Mouse (Mus musculus) midbrain, embryonic 13.5 days (tissue): ENCODE measurements around the gene Gm266. TPM values are rescaled to one million over a fixed set of nuclear protein-coding genes. Genes with fewer than 3 reads are reported as not detected.

ENCODE experiments used
- ATAC-seq: fragments of 200-750 bp; cut with Nextera tagmentation; 2 replicates; pipeline ENCODE4 v1.8.0; 2017; ENCODE audit warnings: mild to moderate bottlenecking, moderate TSS enrichment, moderate library complexity
- H3K27ac ChIP-seq: fragments of 300-500 bp; sonication (generic); 2 replicates; pipeline ENCODE4 v1.5.1; 2015; ENCODE audit warnings: inconsistent platforms, mild to moderate bottlenecking, moderate library complexity
- H3K27me3 ChIP-seq: fragments of 300-500 bp; sonication (generic); 2 replicates; pipeline ENCODE4 v1.6.1; 2015; ENCODE audit warnings: mild to moderate bottlenecking, inconsistent platforms
- H3K36me3 ChIP-seq: fragments of 300-500 bp; sonication (generic); 2 replicates; pipeline ENCODE4 v1.6.1; 2015; ENCODE audit warnings: mild to moderate bottlenecking, inconsistent platforms
- H3K4me1 ChIP-seq: fragments of 300-500 bp; sonication (generic); replicated peaks from 2 replicates; pipeline ENCODE4 v1.6.1; 2015; ENCODE audit warnings: inconsistent platforms
- H3K4me2 ChIP-seq: fragments of 300-500 bp; sonication (generic); replicated peaks from 2 replicates; pipeline ENCODE4 v1.6.1; 2015; ENCODE audit warnings: moderate library complexity, mild to moderate bottlenecking, inconsistent platforms
- H3K4me3 ChIP-seq: fragments of 300-500 bp; sonication (generic); replicated peaks from 2 replicates; pipeline ENCODE4 v1.5.1; 2015; ENCODE audit warnings: mild to moderate bottlenecking, inconsistent platforms
- H3K9ac ChIP-seq: fragments of 300-500 bp; sonication (generic); replicated peaks from 2 replicates; pipeline ENCODE4 v1.6.1; 2015; ENCODE audit warnings: mild to moderate bottlenecking, inconsistent platforms
- H3K9me3 ChIP-seq: fragments of 300-500 bp; sonication (generic); 2 replicates; pipeline ENCODE4 v1.6.1; 2016; ENCODE audit warnings: mild to moderate bottlenecking, inconsistent platforms
- WGBS: fragments of 180-500 bp; shearing (Covaris S2); methylation state at CpG from one replicate; pipeline ENCODE4 v1.1.7; 2015; 5-methylcytosine and 5-hydroxymethylcytosine counted together
- polyA plus RNA-seq: library from polyadenylated mRNA; unstranded; fragments of >200 nt; fragmentation: Nextera tagmentation; extraction: Ambion mirVana; gene quantifications from 2 replicates; pipeline ENCODE4 v1.2.1, GENCODE M21; 2015

Gm266 gene
- polyA plus RNA-seq, 1 experiment from 2014 or later, result 0.81 TPM

DNA sequence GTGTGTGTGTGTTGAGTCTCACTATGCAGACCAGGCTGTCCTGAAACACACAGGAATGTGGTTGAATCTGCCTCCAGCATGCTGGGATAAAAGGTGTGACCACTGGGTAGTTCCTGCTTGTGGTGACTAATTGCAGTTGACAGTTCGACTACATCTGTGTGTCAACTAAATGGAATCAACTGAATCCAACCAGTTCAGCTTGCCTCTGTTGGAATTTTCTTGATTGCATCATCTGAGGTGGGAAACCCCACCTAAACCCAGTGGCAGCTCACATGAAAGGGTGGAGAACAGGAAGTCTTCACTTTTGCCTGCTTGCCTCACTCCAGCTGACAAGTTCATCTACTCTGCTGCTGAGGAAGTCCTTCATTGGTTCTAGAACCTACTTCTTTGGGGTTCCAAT lies 14.5 kb downstream of the Gm266 start:
- 64% methylated on average over 1 of the region's 1 CpGs for WGBS
- Histone ChIP-seq H3K27me3 (peaks cover 4% of the 10 kb centered on the region; the same call in 1 of the 2 replicates), H3K4me3 (no peak overlapping the region), H3K9ac (no peak overlapping the region), H3K36me3 (no peaks in the 10 kb centered on the region), H3K27ac (no peak overlapping the region), H3K4me1 (no peaks in the 10 kb centered on the region), H3K9me3 (no peaks in the 10 kb centered on the region), H3K4me2 (no peak overlapping the region)
- ATAC-seq, result no peak

DNA sequence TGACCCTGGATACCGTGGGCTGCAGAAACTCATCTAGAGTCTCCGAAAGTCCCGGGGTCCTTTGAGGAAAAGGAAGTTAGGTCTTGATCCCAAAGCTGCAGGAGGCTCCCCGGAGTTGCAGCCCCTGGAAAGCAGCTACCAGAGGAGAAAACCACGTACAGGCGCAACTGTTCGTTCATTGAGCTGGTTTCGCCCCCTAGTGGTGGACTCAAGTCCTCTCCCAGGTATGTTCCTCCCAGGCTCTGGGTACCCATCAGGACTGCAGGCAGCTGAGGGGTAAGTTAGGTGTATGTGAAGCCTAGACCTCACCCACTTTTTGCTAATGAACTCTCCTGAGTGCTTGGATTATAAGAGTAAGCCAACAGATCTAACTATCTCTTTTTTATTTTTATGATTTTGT lies 16.1 kb downstream of the Gm266 start:
- Histone ChIP-seq H3K4me2 (no peak overlapping the region), H3K9ac (no peak overlapping the region), H3K4me1 (no peaks in the 10 kb centered on the region), H3K4me3 (no peak overlapping the region), H3K36me3 (no peaks in the 10 kb centered on the region), H3K9me3 (no peaks in the 10 kb centered on the region), H3K27ac (no peak overlapping the region), H3K27me3 (peaks cover 4% of the 10 kb centered on the region; the same call in 1 of the 2 replicates)
- 11% methylated on average over 8 of the region's 8 CpGs for WGBS
- 0 out of 2 replicates have a peak, but pooled peaks have one; percentile 60 for ATAC-seq

DNA sequence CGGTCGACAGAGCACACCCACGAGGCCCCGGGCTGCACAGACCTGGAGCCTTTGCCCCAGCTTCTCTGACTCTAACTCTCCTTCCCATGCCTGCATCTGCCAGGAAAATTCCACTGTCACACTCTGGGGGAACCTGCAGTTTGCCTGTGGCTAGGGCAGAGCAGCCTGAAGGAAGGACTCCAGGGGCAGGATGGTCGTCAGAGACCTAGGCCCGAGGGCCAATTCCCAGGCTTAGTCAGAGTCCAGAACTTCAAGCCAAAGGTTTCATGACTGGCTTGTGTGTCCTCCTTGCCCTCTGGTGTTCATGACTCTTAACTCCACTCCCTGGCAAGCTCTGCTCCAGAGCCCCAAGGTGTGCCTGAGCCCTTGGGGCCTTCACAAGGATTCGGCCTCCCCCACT lies 17.4 kb downstream of the Gm266 start:
- no peaks in the 10 kb centered on the region for H3K9me3 ChIP-seq
- ATAC-seq, result no peak
- H3K9ac ChIP-seq, result no peak overlapping the region
- no peaks in the 10 kb centered on the region for H3K36me3 ChIP-seq
- WGBS, result 63% methylated on average over 7 of the region's 7 CpGs
- no peak overlapping the region for H3K4me2 ChIP-seq
- H3K4me1 ChIP-seq, result no peaks in the 10 kb centered on the region
- no peak overlapping the region for H3K4me3 ChIP-seq
- peaks cover 4% of the 10 kb centered on the region; the same call in 1 of the 2 replicates for H3K27me3 ChIP-seq
- H3K27ac ChIP-seq, result no peak overlapping the region

DNA sequence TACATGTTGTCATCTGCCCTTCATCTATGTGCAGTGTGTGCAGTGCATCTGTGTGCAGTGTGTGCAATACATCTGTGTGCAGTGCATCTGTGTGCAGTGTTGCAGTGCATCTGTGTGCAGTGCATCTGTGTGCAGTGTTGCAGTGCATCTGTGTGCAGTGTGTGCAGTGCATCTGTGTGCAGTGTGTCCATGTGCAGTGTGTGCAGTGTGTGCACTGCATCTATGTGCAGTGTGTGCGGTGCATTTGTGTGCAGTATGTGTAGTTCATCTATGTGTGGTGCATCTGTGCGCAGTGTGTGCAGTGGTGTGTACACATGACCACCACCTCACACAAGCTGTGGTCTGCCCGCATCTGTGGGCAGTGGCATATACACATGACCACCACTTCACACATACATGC lies 19.3 kb downstream of the Gm266 start:
- Histone ChIP-seq H3K27me3 (peaks cover 8% of the 10 kb centered on the region; the same call in 1 of the 2 replicates), H3K9me3 (no peaks in the 10 kb centered on the region), H3K4me3 (no peak overlapping the region), H3K36me3 (no peaks in the 10 kb centered on the region), H3K4me2 (no peak overlapping the region), H3K27ac (no peak overlapping the region), H3K9ac (no peak overlapping the region), H3K4me1 (no peaks in the 10 kb centered on the region)
- WGBS, result 95% methylated on average over 3 of the region's 3 CpGs
- ATAC-seq, result no peak

DNA sequence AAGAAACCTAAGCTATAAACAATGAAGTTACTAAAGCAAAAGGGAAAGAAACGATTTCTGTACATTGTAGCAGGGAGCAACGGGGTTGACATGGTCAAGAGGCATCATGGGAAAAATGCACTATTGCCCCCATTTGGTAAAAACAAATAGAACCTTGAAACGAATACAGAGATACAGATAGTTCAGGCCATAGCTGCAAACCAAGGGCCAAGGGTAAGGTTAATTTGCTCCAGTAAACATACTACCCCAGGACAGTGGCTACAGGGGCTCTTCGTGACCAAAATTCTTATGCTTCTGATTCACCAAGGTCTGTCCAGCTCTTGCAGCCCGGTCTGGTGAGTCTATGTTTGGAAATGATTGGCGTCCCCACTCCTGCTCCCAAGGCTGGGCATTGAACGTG lies 22.1 kb downstream of the Gm266 start:
- Histone ChIP-seq H3K4me1 (no peaks in the 10 kb centered on the region), H3K9ac (no peak overlapping the region), H3K4me2 (no peak overlapping the region), H3K27ac (no peak overlapping the region), H3K27me3 (peaks cover 14% of the 10 kb centered on the region; the same call in 1 of the 2 replicates), H3K4me3 (no peak overlapping the region), H3K9me3 (no peaks in the 10 kb centered on the region), H3K36me3 (no peaks in the 10 kb centered on the region)
- no peak for ATAC-seq
- 87% methylated on average over 7 of the region's 7 CpGs for WGBS

DNA sequence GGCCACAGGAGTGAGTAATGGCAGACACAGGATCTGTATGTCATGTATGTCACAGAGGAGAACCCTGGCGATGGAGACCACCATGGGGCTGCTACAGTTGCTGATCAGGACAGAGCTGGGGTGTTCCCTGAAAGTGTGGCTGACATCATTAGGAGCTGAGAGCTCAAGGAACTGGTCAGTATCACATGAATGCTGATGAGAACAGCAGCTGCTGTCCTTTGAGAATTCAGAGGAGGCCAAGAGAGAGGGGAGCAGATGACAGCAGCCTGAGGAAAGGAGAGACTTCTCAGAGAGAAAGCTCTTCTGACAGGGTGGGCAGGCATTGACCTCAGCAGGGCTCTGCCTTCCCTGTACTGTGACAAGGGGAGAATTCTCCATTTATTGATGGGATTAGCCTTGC lies 27.9 kb downstream of the Gm266 start:
- peaks cover 51% of the 10 kb centered on the region; the same call in 1 of the 2 replicates for H3K27me3 ChIP-seq
- 83% methylated on average over 1 of the region's 1 CpGs for WGBS
- ATAC-seq, result no peak
- no peak overlapping the region for H3K27ac ChIP-seq
- no peak overlapping the region for H3K4me2 ChIP-seq
- no peaks in the 10 kb centered on the region for H3K4me1 ChIP-seq
- H3K36me3 ChIP-seq, result no peaks in the 10 kb centered on the region
- H3K9me3 ChIP-seq, result no peaks in the 10 kb centered on the region
- H3K4me3 ChIP-seq, result no peak overlapping the region
- H3K9ac ChIP-seq, result no peak overlapping the region

DNA sequence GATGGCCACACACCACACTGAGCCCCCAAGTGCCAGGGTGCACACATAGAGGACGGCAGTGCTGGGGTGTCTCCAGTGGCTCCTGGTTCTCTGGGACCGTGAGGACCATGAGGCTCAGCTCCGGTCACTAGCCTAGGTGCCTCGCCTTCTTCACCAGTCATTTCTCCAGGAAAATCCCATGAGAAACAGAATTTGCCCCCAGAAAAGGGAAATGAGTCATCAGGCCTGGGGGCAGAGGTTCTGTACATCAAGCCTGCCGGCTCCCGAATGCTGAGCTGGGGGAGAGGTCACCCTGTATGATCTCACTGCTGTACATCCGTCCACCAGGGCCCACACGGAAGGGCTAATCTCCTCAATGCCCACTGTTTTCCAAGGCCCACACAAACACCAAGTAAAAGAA lies 29.8 kb downstream of the Gm266 start:
- no peak for ATAC-seq
- 59% methylated on average over 8 of the region's 8 CpGs for WGBS
- Histone ChIP-seq H3K4me3 (no peak overlapping the region), H3K27me3 (peaks cover 66% of the 10 kb centered on the region), H3K4me1 (no peaks in the 10 kb centered on the region), H3K27ac (no peak overlapping the region), H3K9ac (no peak overlapping the region), H3K36me3 (no peaks in the 10 kb centered on the region), H3K4me2 (no peak overlapping the region), H3K9me3 (no peaks in the 10 kb centered on the region)

DNA sequence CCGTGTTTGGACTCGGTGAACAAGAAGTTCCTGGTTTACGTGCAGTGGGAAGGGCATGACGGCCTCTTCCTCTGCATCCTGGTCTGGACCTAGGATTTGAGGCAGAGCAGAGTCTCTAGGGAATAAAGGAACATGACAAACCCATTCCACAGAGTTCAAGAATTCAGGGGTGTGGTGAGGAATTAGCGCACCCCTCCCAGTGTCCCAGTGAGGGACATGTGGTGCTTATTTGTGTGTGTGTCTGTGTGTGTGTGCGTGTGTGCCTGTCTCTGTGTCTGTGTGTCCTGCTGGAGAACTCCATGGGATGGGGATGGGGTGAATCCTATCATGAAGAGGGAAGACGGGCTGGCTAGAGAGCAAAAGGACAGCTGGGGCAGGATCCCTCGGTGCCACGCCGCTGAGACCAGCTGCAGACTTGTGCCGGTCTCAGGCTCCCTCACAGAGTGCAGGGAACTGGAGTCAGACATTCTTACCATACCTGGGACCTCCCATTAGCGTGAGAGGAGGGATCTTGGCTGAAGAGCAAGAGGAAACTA lies 30.2 kb downstream of the Gm266 start:
- Histone ChIP-seq H3K27me3 (peaks cover 71% of the 10 kb centered on the region), H3K9ac (no peak overlapping the region), H3K4me3 (no peak overlapping the region), H3K4me2 (no peak overlapping the region), H3K4me1 (no peaks in the 10 kb centered on the region), H3K27ac (no peak overlapping the region), H3K9me3 (no peaks in the 10 kb centered on the region), H3K36me3 (no peaks in the 10 kb centered on the region)
- 75% methylated on average over 12 of the region's 12 CpGs for WGBS
- no peak for ATAC-seq

DNA sequence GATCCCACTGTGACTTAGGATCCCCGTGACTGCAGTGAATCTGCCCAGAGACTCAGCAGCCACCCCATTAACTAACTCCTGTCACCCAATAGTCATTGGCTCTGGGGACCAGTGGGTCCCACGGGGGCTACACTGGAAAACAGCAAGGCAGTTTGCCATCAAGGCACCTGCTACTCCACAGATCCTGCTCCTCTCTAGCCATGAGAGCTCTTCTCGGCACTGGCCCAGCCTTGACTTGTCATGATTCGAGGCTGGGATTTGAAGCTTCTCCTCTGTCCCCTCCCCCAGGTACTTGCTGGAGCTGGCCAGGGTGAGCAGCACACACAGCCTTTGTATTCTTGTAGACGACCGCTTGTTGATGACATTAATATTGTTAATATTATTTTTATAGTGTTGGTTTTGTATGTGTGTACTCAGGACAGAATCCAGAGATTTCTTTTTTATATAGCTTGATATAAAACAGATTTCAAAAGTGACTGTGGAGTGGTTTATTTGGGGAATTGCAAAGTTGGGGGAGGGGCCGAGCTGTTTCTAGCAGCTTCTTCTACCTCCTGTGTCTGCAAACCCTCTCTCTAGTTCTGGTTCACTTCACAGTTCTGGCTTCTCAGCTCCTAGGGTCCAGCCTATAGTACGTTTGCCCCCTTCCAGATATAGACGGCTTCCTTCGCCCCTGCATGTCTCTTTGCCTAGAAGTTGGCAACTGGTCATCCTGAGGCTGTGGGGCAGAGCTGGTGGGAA lies 30.9 kb downstream of the Gm266 start:
- Histone ChIP-seq H3K36me3 (no peaks in the 10 kb centered on the region), H3K27me3 (peaks cover 77% of the 10 kb centered on the region)

DNA sequence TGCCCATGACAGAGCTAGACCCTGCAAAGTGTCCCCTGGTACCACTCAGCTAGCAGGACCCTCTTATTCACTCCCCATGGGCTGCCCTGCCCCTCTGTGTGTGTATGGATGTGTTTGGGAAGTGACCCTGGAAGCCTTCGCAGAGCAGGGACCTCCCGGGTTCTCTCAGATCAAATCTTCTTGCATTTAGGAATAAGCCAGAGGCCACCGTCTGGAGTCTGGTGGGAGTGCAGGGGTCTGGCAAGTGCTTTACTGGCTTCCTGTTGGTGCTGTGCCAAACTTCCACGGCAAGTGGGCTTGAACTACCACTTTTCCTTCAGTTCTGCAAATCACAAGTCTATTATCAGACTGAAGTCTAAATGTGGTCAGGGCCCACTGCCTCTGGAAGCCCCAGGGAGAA lies 31.6 kb downstream of the Gm266 start:
- H3K27me3 ChIP-seq, result peaks cover 79% of the 10 kb centered on the region
- no peaks in the 10 kb centered on the region for H3K36me3 ChIP-seq
- H3K4me2 ChIP-seq, result no peak overlapping the region
- H3K9ac ChIP-seq, result no peak overlapping the region
- H3K9me3 ChIP-seq, result no peaks in the 10 kb centered on the region
- ATAC-seq, result no peak
- H3K27ac ChIP-seq, result no peak overlapping the region
- 0 out of 2 replicates have a peak, but pooled peaks cover 3% of the 10 kb centered on the region for H3K4me1 ChIP-seq
- no peak overlapping the region for H3K4me3 ChIP-seq
- 29% methylated on average over 4 of the region's 4 CpGs for WGBS

More for the DNA sequence above, 30.9 kb downstream of the Gm266 start:
- H3K27ac ChIP-seq, result no peak overlapping the region
- H3K9me3 ChIP-seq, result no peaks in the 10 kb centered on the region
- H3K4me3 ChIP-seq, result no peak overlapping the region
- H3K4me1 ChIP-seq, result 0 out of 2 replicates have a peak, but pooled peaks cover 2% of the 10 kb centered on the region
- no peak for ATAC-seq
- no peak overlapping the region for H3K9ac ChIP-seq
- no peak overlapping the region for H3K4me2 ChIP-seq
- WGBS, result 70% methylated on average over 10 of the region's 10 CpGs

DNA sequence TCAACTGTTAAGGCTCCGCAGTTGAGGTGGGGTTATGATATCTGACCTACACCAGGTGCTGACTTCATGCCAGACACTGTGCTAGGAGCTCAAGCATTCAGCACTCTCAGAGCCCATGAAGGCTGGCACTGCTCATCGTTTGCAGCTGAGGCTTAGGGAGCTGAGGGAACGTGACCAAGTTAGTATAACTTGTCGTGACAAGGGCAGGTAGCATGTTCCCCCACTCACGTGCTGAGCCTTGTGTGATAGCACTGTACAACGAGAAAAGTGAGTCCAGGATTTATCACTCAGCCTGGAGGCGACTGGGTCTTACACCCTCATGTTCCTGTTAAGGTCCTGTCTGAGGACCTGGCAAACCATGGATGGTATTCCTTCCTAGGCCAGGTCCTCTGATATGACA lies 34.1 kb downstream of the Gm266 start:
- Histone ChIP-seq H3K27ac (no peak overlapping the region), H3K27me3 (peaks cover 86% of the 10 kb centered on the region), H3K9me3 (no peaks in the 10 kb centered on the region), H3K4me3 (no peak overlapping the region), H3K4me2 (no peak overlapping the region), H3K36me3 (no peaks in the 10 kb centered on the region), H3K4me1 (0 out of 2 replicates have a peak, but pooled peaks cover 3% of the 10 kb centered on the region), H3K9ac (no peak overlapping the region)
- ATAC-seq, result no peak
- 84% methylated on average over 7 of the region's 7 CpGs for WGBS

DNA sequence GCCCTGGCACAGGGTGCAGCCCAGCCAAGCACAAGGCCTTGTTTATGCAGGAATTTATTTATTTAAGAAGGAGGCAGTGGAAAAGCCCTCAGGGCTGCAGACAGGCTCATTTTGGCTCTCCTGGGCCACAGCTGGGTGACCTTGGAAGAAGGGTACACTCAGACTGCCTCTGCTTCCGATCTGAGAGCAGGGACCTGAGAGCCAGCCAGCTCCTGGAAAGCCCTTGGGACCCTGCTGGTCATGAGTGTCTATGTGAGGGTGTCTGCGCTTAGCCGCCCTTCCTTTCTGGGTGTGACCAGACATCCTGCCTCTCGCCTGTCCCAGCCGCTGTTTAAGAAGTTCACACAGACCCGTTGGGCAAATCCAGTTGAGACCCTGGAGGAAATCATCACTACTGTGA lies 35.3 kb downstream of the Gm266 start:
- peaks cover 14% of the 10 kb centered on the region for H3K4me1 ChIP-seq
- no peaks in the 10 kb centered on the region for H3K36me3 ChIP-seq
- H3K4me3 ChIP-seq, result no peak overlapping the region
- H3K9ac ChIP-seq, result no peak overlapping the region
- WGBS, result 50% methylated on average over 6 of the region's 6 CpGs
- H3K4me2 ChIP-seq, result no peak overlapping the region
- ATAC-seq, result no peak
- no peaks in the 10 kb centered on the region for H3K9me3 ChIP-seq
- H3K27me3 ChIP-seq, result peaks cover 86% of the 10 kb centered on the region
- H3K27ac ChIP-seq, result no peak overlapping the region
